Mouse (Mus musculus): ENCODE data around the gene Notch3.
"Not testable (repeated sequence)": the region's sequence is repeated elsewhere in the genome, so short reads cannot be mapped to it uniquely, and the experiment has no call there.

The Notch3 gene

GRCm38 (mm10) chr17:32121833-32122586 is 44.6 kb downstream of the Notch3 start:
- no peak for ATAC-seq (ENCODE audit: insufficient number of reproducible peaks, low FRiP score, low TSS enrichment)

- no peak for ATAC-seq (ENCODE audit: insufficient number of reproducible peaks, low FRiP score, low TSS enrichment)
Observed at GRCm38 (mm10) chr17:32120771-32121532, 45.7 kb downstream of the Notch3 start.

- ATAC-seq (ENCODE audit: insufficient number of reproducible peaks, low FRiP score, low TSS enrichment) = no peak
Observed at GRCm38 (mm10) chr17:32119196-32119595, 47.5 kb downstream of the Notch3 start.

- no peak for ATAC-seq (ENCODE audit: insufficient number of reproducible peaks, low FRiP score, low TSS enrichment)
Observed at GRCm38 (mm10) chr17:32118484-32118883, 48.2 kb downstream of the Notch3 start.

- ATAC-seq (ENCODE audit: insufficient number of reproducible peaks, low FRiP score, low TSS enrichment) = not testable (repeated sequence)
Observed at GRCm38 (mm10) chr17:32117872-32118421, 48.7 kb downstream of the Notch3 start.

GRCm38 (mm10) chr17:32117287-32117871 is 49.3 kb downstream of the Notch3 start:
- ATAC-seq (ENCODE audit: insufficient number of reproducible peaks, low FRiP score, low TSS enrichment) = no peak

- no peak for ATAC-seq (ENCODE audit: insufficient number of reproducible peaks, low FRiP score, low TSS enrichment)
Observed at GRCm38 (mm10) chr17:32116586-32117286, 49.9 kb downstream of the Notch3 start.

GRCm38 (mm10) chr17:32114486-32114885 is 52.2 kb downstream of the Notch3 start:
- not testable (repeated sequence) for ATAC-seq (ENCODE audit: insufficient number of reproducible peaks, low FRiP score, low TSS enrichment)

- peak; percentile 56; the same call in 1 of the 2 replicates for ATAC-seq (ENCODE audit: insufficient number of reproducible peaks, low FRiP score, low TSS enrichment)
Observed at GRCm38 (mm10) chr17:32113523-32114421, 52.9 kb downstream of the Notch3 start.

GRCm38 (mm10) chr17:32113255-32113522 is 53.5 kb downstream of the Notch3 start:
- peak; percentile 28; the same call in 1 of the 2 replicates for ATAC-seq (ENCODE audit: insufficient number of reproducible peaks, low FRiP score, low TSS enrichment)

- ATAC-seq (ENCODE audit: insufficient number of reproducible peaks, low FRiP score, low TSS enrichment) = no peak
Observed at GRCm38 (mm10) chr17:32112434-32113254, 54.0 kb downstream of the Notch3 start.

- ATAC-seq (ENCODE audit: insufficient number of reproducible peaks, low FRiP score, low TSS enrichment) = no peak
Observed at GRCm38 (mm10) chr17:32110980-32111780, 55.5 kb downstream of the Notch3 start.

- ATAC-seq (ENCODE audit: insufficient number of reproducible peaks, low FRiP score, low TSS enrichment) = no peak
Observed at GRCm38 (mm10) chr17:32110424-32110823, 56.2 kb downstream of the Notch3 start.

GRCm38 (mm10) chr17:32109201-32109940 is 57.3 kb downstream of the Notch3 start:
- no peak for ATAC-seq (ENCODE audit: insufficient number of reproducible peaks, low FRiP score, low TSS enrichment)

- not testable (repeated sequence) for ATAC-seq (ENCODE audit: insufficient number of reproducible peaks, low FRiP score, low TSS enrichment)
Observed at GRCm38 (mm10) chr17:32108320-32109011, 58.2 kb downstream of the Notch3 start.

- no peak for ATAC-seq (ENCODE audit: insufficient number of reproducible peaks, low FRiP score, low TSS enrichment)
Observed at GRCm38 (mm10) chr17:32107877-32108276, 58.8 kb downstream of the Notch3 start.

GRCm38 (mm10) chr17:32106358-32106757 is 60.3 kb downstream of the Notch3 start:
- no peak for ATAC-seq (ENCODE audit: insufficient number of reproducible peaks, low FRiP score, low TSS enrichment)
